Mouse (Mus musculus) megakaryocyte, embryonic 14.5 days (primary cell): ENCODE results near the gene Aldh6a1.

ENCODE experiments used
- FLI1 ChIP-seq: IDR thresholded peaks from 2 replicates; pipeline ENCODE4 v1.6.1; 2012; ENCODE audit warnings: low read length, inconsistent platforms, mixed read lengths
- GATA1 ChIP-seq: IDR thresholded peaks from 3 replicates; pipeline ENCODE4 v1.6.1; 2012; ENCODE audit warnings: mixed read lengths, low read length, inconsistent platforms, borderline replicate concordance

GRCm38 (mm10) chr12:84448181-84448580 is 2.6 kb downstream of the Aldh6a1 start:
- TF ChIP-seq GATA1: no peak
- no peak for TF ChIP-seq FLI1
